ENCODE assay signal across 22 mouse cellular contexts in genomic region chr8:22043706-22044105, GRCm38 (mm10). TPM values are rescaled to one million over a fixed set of nuclear protein-coding genes. Genes with fewer than 3 reads are reported as not detected.
DNase-seq lines count a peak whose midpoint lies in the region; ATAC-seq and TF ChIP-seq lines count a peak whose summit lies in the region.
"Had no signal": no experiment of that assay in that cellular context is flagged by ENCODE, and none has a peak within 500 bp of the region (broad histone marks: within the 10 kb centered on the region; RNA-seq: fewer than 3 reads in every experiment).

No protein-coding gene starts in this region.

- no peak for TF ChIP-seq EP300 in stomach, postnatal 0 days (optimal IDR thresholded peaks at IDR 0.05)

- TF ChIP-seq CTCF in stomach, postnatal 0 days (IDR thresholded peaks at IDR 0.05; ENCODE audit: low read depth), result no peak

- H3K27me3 ChIP-seq in hindbrain, embryonic 10.5 days (ENCODE audit: insufficient read depth, poor library complexity, severe bottlenecking), result no peaks in the 10 kb centered on the region
- H3K27me3 ChIP-seq in hindbrain, embryonic 12.5 days, result peaks cover 4% of the 10 kb centered on the region; the same call in 1 of the 2 replicates
- no peaks in the 10 kb centered on the region for H3K27me3 ChIP-seq in neural tube, embryonic 15.5 days (replicated peaks)
- no peaks in the 10 kb centered on the region for H3K27me3 ChIP-seq in stomach, postnatal 0 days (ENCODE audit: control insufficient read depth, insufficient read depth, low read length)

- 58% methylated on average over 12 of the region's 12 CpGs for WGBS in hindbrain, embryonic 10.5 days
- 42% methylated on average over 12 of the region's 12 CpGs for WGBS in hindbrain, embryonic 12.5 days
- 55% methylated on average over 12 of the region's 12 CpGs for WGBS in neural tube, embryonic 15.5 days
- WGBS in stomach, postnatal 0 days, result 10% methylated on average over 12 of the region's 12 CpGs

- H3K9ac ChIP-seq in hindbrain, embryonic 12.5 days, result no peak overlapping the region
- H3K9ac ChIP-seq in neural tube, embryonic 15.5 days (replicated peaks), result no peak overlapping the region
- H3K9ac ChIP-seq in stomach, postnatal 0 days (ENCODE audit: low read length), result no peak overlapping the region; the same call in 1 of the 2 replicates
- H3K9ac ChIP-seq: embryonic facial prominence, embryonic 15.5 days; limb, embryonic 12.5 days had no signal

- peak overlapping the region; percentile 53; the same call in 1 of the 2 replicates for H3K27ac ChIP-seq in hindbrain, embryonic 10.5 days
- H3K27ac ChIP-seq in hindbrain, embryonic 12.5 days, result no peak overlapping the region
- no peak overlapping the region for H3K27ac ChIP-seq in neural tube, embryonic 15.5 days (replicated peaks)
- H3K27ac ChIP-seq in stomach, postnatal 0 days (replicated peaks), result 0 out of 2 replicates have a peak overlapping the region, but pooled peaks have one; percentile 35
- H3K27ac ChIP-seq: embryonic facial prominence, embryonic 15.5 days; left cerebral cortex, adult 2 months; limb, embryonic 12.5 days had no signal

- ATAC-seq in hindbrain, embryonic 12.5 days (ENCODE audit: low FRiP score), result no peak
- no peak for ATAC-seq in neural tube, embryonic 15.5 days (ENCODE audit: low FRiP score)
- no peak for ATAC-seq in stomach, postnatal 0 days (ENCODE audit: low FRiP score, low TSS enrichment)
- ATAC-seq: forebrain, embryonic 16.5 days; inflammation-experienced regulatory T-cells, adult 6 months had no signal

- no peaks in the 10 kb centered on the region for H3K36me3 ChIP-seq in hindbrain, embryonic 10.5 days
- no peaks in the 10 kb centered on the region for H3K36me3 ChIP-seq in hindbrain, embryonic 12.5 days
- no peaks in the 10 kb centered on the region for H3K36me3 ChIP-seq in neural tube, embryonic 15.5 days
- H3K36me3 ChIP-seq in stomach, postnatal 0 days (ENCODE audit: control insufficient read depth, insufficient read depth, low read length), result no peaks in the 10 kb centered on the region
- H3K36me3 ChIP-seq: embryonic facial prominence, embryonic 15.5 days; limb, embryonic 12.5 days had no signal

- no peak overlapping the region for H3K4me2 ChIP-seq in hindbrain, embryonic 12.5 days (replicated peaks)
- H3K4me2 ChIP-seq in neural tube, embryonic 15.5 days, result no peak overlapping the region
- H3K4me2 ChIP-seq in stomach, postnatal 0 days (replicated peaks; ENCODE audit: low read depth), result no peak overlapping the region
- H3K4me2 ChIP-seq: embryonic facial prominence, embryonic 15.5 days; limb, embryonic 12.5 days had no signal

- peaks cover 23% of the 10 kb centered on the region for H3K4me1 ChIP-seq in hindbrain, embryonic 10.5 days (replicated peaks)
- H3K4me1 ChIP-seq in hindbrain, embryonic 12.5 days, result peaks cover 19% of the 10 kb centered on the region
- H3K4me1 ChIP-seq in neural tube, embryonic 15.5 days, result peaks cover 9% of the 10 kb centered on the region; the same call in 1 of the 2 replicates
- H3K4me1 ChIP-seq in stomach, postnatal 0 days (replicated peaks; ENCODE audit: control insufficient read depth, insufficient read depth), result no peaks in the 10 kb centered on the region
- H3K4me1 ChIP-seq: embryonic facial prominence, embryonic 15.5 days; limb, embryonic 12.5 days had no signal

- H3K9me3 ChIP-seq in hindbrain, embryonic 10.5 days, result no peaks in the 10 kb centered on the region
- H3K9me3 ChIP-seq in hindbrain, embryonic 12.5 days (replicated peaks), result no peaks in the 10 kb centered on the region
- H3K9me3 ChIP-seq in neural tube, embryonic 15.5 days (replicated peaks), result no peaks in the 10 kb centered on the region
- H3K9me3 ChIP-seq in stomach, postnatal 0 days (ENCODE audit: control insufficient read depth, low read length), result no peaks in the 10 kb centered on the region
- H3K9me3 ChIP-seq: embryonic facial prominence, embryonic 15.5 days; limb, embryonic 12.5 days had no signal

- no peak overlapping the region for H3K4me3 ChIP-seq in hindbrain, embryonic 10.5 days
- no peak overlapping the region for H3K4me3 ChIP-seq in hindbrain, embryonic 12.5 days
- H3K4me3 ChIP-seq in neural tube, embryonic 15.5 days (replicated peaks), result no peak overlapping the region
- no peak overlapping the region for H3K4me3 ChIP-seq in stomach, postnatal 0 days (ENCODE audit: low read depth, low read length)
- H3K4me3 ChIP-seq: embryonic facial prominence, embryonic 15.5 days; left cerebral cortex, adult 2 months; limb, embryonic 12.5 days; megakaryocyte, embryonic 14.5 days had no signal

- DNase-seq in hindbrain, embryonic 10.5 days (ENCODE audit: low spot score), result peak; percentile 11
- DNase-seq in neural tube, embryonic 10.5 days (ENCODE audit: extremely low spot score, low spot score), result peak; percentile 29
- DNase-seq in mesoderm, embryonic 11.5 days (ENCODE audit: low read depth, low spot score), result peak; percentile 38
- DNase-seq in stomach, postnatal 0 days (ENCODE audit: low spot score), result no peak
- no peak for DNase-seq in adrenal gland, postnatal 10 days
- DNase-seq in kidney, adult 9 months, result no peak
- DNase-seq: adrenal gland, postnatal 25 days; cerebellum, adult 11-12 months; cerebellum, postnatal 25 days; heart, postnatal 36 days; kidney, adult 2 months; kidney, postnatal 25 days; lung, adult 18-20 months; spleen, adult 18-20 months had no signal

RNA-seq across cellular contexts. Expression of gene Atp7b, which starts 16.4 kb away (rescaled TPM):
- polyA plus RNA-seq in hindbrain, embryonic 10.5 days (2016; fragmentation: Nextera tagmentation; extraction: Ambion mirVana), result 2.5 TPM in 2 replicates
- 1.7 and 1.9 TPM in 2 replicates for polyA plus RNA-seq in hindbrain, embryonic 12.5 days (2016; fragmentation: Nextera tagmentation; extraction: Ambion mirVana)
- polyA plus RNA-seq in neural tube, embryonic 15.5 days (2015; fragmentation: Nextera tagmentation; extraction: Ambion mirVana), result 1.1 and 2.1 TPM in 2 replicates
- 5.1 and 5.9 TPM in 2 replicates for polyA plus RNA-seq in stomach, postnatal 0 days (2015; fragmentation: Nextera tagmentation; extraction: Ambion mirVana)
- 1 to 10 TPM; 2.8 to 3.9 TPM for total RNA-seq in adrenal gland, postnatal 10 days (2021)

RNA-seq across cellular contexts. Expression of gene Alg11, which starts 16.8 kb away (rescaled TPM):
- 30.3 and 34.4 TPM in 2 replicates for polyA plus RNA-seq in hindbrain, embryonic 10.5 days (2016; fragmentation: Nextera tagmentation; extraction: Ambion mirVana)
- 32.3 and 38.0 TPM in 2 replicates for polyA plus RNA-seq in hindbrain, embryonic 12.5 days (2016; fragmentation: Nextera tagmentation; extraction: Ambion mirVana)
- polyA plus RNA-seq in neural tube, embryonic 15.5 days (2015; fragmentation: Nextera tagmentation; extraction: Ambion mirVana), result 37.7 and 40.4 TPM in 2 replicates
- polyA plus RNA-seq in stomach, postnatal 0 days (2015; fragmentation: Nextera tagmentation; extraction: Ambion mirVana), result 14.6 and 16.1 TPM in 2 replicates
- 10 to 100 TPM; 23.3 to 32.8 TPM for total RNA-seq in adrenal gland, postnatal 10 days (2021)

Comparison
In these comparisons a context has a peak if more than half of its experiments do, and no peak if none do; other contexts are left out.
1. H3K27ac ChIP-seq: peak in hindbrain, embryonic 10.5 days (single experiment) and stomach, postnatal 0 days (single experiment); none in hindbrain, embryonic 12.5 days (single experiment) and neural tube, embryonic 15.5 days (single experiment).
2. DNase-seq: peak in hindbrain, embryonic 10.5 days (single experiment), neural tube, embryonic 10.5 days (single experiment) and mesoderm, embryonic 11.5 days (single experiment); none in stomach, postnatal 0 days (single experiment), adrenal gland, postnatal 10 days (single experiment) and kidney, adult 9 months (single experiment).